Mouse (Mus musculus): ENCODE measurements around the gene Rfc2.
"Not testable (repeated sequence)": the region's sequence is repeated elsewhere in the genome, so short reads cannot be mapped to it uniquely, and the experiment has no call there.

Gene Rfc2

GRCm38 (mm10) chr5:134611810-134612521 lies 30.8 kb downstream of the Rfc2 start:
- DNase-seq = no peak

- DNase-seq = no peak
Measured at GRCm38 (mm10) chr5:134613727-134614126, 32.6 kb downstream of the Rfc2 start.

- no peak for DNase-seq
Measured at GRCm38 (mm10) chr5:134614296-134614695, 33.1 kb downstream of the Rfc2 start.

- DNase-seq = no peak
Measured at GRCm38 (mm10) chr5:134614802-134615201, 33.6 kb downstream of the Rfc2 start, which contains the start of gene Lat2. Gene Lat2 (minus strand): TSS chr5:134615025.

GRCm38 (mm10) chr5:134615380-134615779 lies 34.2 kb downstream of the Rfc2 start:
- no peak for DNase-seq

- no peak for DNase-seq
Measured at GRCm38 (mm10) chr5:134615780-134616179, 34.6 kb downstream of the Rfc2 start.

GRCm38 (mm10) chr5:134617071-134617470 lies 35.9 kb downstream of the Rfc2 start:
- DNase-seq = peak; percentile 35

GRCm38 (mm10) chr5:134620457-134620856 lies 39.3 kb downstream of the Rfc2 start:
- DNase-seq = no peak

GRCm38 (mm10) chr5:134621099-134621640 lies 40.0 kb downstream of the Rfc2 start:
- no peak for DNase-seq

GRCm38 (mm10) chr5:134622069-134622468 lies 40.9 kb downstream of the Rfc2 start:
- DNase-seq = no peak

- DNase-seq = no peak
Measured at GRCm38 (mm10) chr5:134629508-134629907, 48.3 kb downstream of the Rfc2 start.

GRCm38 (mm10) chr5:134630835-134631234 lies 49.7 kb downstream of the Rfc2 start:
- no peak for DNase-seq

- no peak for DNase-seq
Measured at GRCm38 (mm10) chr5:134632841-134633240, 51.7 kb downstream of the Rfc2 start.

GRCm38 (mm10) chr5:134637820-134638367 lies 56.7 kb downstream of the Rfc2 start:
- DNase-seq = no peak

GRCm38 (mm10) chr5:134638461-134639268 lies 57.5 kb downstream of the Rfc2 start:
- DNase-seq = no peak

- DNase-seq = peak; percentile 99
Measured at GRCm38 (mm10) chr5:134639269-134639682, 58.1 kb downstream of the Rfc2 start, which contains the start of gene Eif4h. Gene Eif4h (minus strand): TSS chr5:134639490.

GRCm38 (mm10) chr5:134640371-134640770 lies 59.2 kb downstream of the Rfc2 start:
- DNase-seq = no peak

- no peak for DNase-seq
Measured at GRCm38 (mm10) chr5:134644121-134644520, 63.0 kb downstream of the Rfc2 start.

GRCm38 (mm10) chr5:134644643-134645118 lies 63.5 kb downstream of the Rfc2 start:
- DNase-seq = no peak

GRCm38 (mm10) chr5:134646461-134646860 lies 65.3 kb downstream of the Rfc2 start:
- DNase-seq = no peak

GRCm38 (mm10) chr5:134647394-134647793 lies 66.2 kb downstream of the Rfc2 start:
- DNase-seq = no peak

GRCm38 (mm10) chr5:134648976-134649375 lies 67.8 kb downstream of the Rfc2 start:
- DNase-seq = not testable (repeated sequence)

- DNase-seq = peak; percentile 29
Measured at GRCm38 (mm10) chr5:134650926-134651325, 69.8 kb downstream of the Rfc2 start.
